14 mouse cellular contexts compared by ENCODE assay signal in the genomic region with DNA sequence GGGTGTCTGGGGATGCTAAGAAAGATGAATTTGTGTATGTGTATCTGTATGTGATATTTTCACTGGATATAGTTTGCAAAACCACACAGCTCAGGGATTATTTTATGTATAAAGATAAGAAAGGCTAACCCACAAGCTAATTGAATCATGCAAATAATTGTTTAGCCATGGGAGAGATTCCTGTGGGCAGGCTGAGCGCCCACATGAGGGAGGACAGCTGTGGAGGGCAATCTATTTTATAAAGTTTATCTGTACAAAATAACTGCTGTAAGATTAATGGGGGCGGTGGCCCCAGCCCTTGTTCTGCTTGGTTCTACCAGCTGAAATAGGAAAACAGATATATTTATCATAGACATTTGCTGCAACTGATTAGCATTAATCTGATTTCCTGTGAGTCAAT.
"Had no signal": no experiment of that assay in that cellular context is flagged by ENCODE, and none has a peak within 500 bp of the region (broad histone marks: within the 10 kb centered on the region; RNA-seq: fewer than 3 reads in every experiment).

No protein-coding gene starts in this region.

- H3K9me3 ChIP-seq: midbrain, embryonic 10.5 days; midbrain, embryonic 12.5 days; neural tube, embryonic 12.5 days; stomach, embryonic 15.5 days had no signal

- H3K27ac ChIP-seq: midbrain, embryonic 10.5 days; midbrain, embryonic 12.5 days; neural tube, embryonic 12.5 days; stomach, embryonic 15.5 days; stomach, postnatal 0 days had no signal

- H3K4me3 ChIP-seq: midbrain, embryonic 10.5 days; midbrain, embryonic 12.5 days; neural tube, embryonic 12.5 days; stomach, embryonic 15.5 days had no signal

- DNase-seq: lung, adult 18-20 months; lung, embryonic 14.5 days; lung, postnatal 10 days; lung, postnatal 4 days; midbrain, embryonic 14.5 days; right cerebral cortex, postnatal 14 days; thymus, postnatal 14 days; thymus, postnatal 36 days had no signal

- H3K27me3 ChIP-seq: midbrain, embryonic 12.5 days; neural tube, embryonic 12.5 days; stomach, embryonic 15.5 days had no signal

- H3K4me1 ChIP-seq: midbrain, embryonic 10.5 days; stomach, embryonic 15.5 days had no signal

- ATAC-seq: midbrain, embryonic 16.5 days had no signal

- H3K36me3 ChIP-seq: stomach, embryonic 15.5 days had no signal

- H3K9ac ChIP-seq: lung, embryonic 14.5 days; midbrain, embryonic 12.5 days; neural tube, embryonic 12.5 days; stomach, embryonic 15.5 days had no signal

- H3K4me2 ChIP-seq: lung, embryonic 14.5 days; midbrain, embryonic 12.5 days; neural tube, embryonic 12.5 days; stomach, embryonic 15.5 days had no signal
